Mouse (Mus musculus) CD4-positive, CD25-positive, alpha-beta regulatory T cell, adult 2 months (primary cell): ENCODE measurements at regions not wholly inside any gene's neighbourhood (a gene's known extent, or its start where the extent isn't known, plus 50 kb on each side); places are given as distances from the start of the nearest gene placed in this dataset.

ENCODE experiments used
- DNase-seq: peaks from one replicate; pipeline ENCODE4 v3.0.0-alpha.2; 2012; ENCODE audit warnings: low read depth, low spot score

DNA sequence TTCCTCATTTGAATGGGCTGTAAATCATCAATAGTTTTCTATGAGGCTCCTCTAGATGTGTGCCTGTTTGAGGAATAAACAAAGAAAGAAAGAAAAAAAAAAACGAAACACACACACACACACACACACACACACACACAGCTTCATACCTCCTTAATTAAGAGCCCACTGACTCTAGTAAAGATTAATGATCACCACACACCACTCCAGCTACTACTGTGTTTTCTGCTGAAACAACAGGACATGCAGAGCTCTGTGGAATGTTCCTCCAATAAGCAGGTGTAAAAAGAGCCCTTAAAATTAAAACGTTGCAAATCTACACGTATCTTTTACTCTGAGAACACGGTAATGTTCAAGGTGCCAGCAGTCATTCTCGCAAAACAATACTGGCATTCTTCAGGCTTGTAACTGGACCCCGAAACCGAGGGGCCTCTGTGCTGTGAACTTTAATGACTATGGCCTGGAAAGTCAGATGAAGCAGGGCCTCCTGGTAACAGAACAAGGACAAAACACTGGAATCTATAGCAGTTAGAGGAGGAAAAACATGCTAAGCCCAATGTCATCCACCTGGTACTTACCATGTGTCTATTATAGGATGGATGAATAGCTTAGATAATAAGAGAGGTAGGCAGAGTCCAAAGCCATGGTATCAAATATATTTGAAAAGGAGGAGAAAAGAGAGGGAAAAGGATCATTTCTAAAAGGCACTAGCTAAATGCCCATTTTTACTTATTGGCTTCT, 151.7 kb downstream of the Gm11361 start:
- no peak for DNase-seq

DNA sequence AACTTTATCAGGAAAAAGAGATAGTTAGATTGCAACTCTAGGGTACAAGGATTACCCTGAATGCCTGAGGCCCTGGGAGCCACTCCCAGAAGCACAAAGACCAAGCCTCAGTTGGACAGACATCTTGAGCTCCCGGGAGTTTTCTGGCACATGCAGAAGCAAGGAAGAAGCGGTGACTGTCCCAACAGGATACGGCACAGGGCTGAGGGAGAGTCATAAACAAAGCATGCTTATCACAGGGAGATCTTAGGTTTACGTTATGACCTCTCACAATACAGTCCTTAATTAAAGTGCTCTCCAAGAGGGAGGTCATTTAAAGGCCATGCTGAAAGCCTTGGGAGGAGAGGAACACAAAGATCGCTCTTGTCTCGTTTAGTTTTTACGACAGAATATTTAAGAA, 143.1 kb downstream of the Gm11361 start:
- no peak for DNase-seq
